Mouse (Mus musculus) stomach, postnatal 0 days (tissue): ENCODE data around the gene Car15. TPM values are rescaled to one million over a fixed set of nuclear protein-coding genes. Genes with fewer than 3 reads are reported as not detected.
A peak's percentile ranks its signal among the peaks of the same experiment; 100 is the strongest.

Source experiments
- ATAC-seq: fragments of 200-750 bp; cut with Nextera tagmentation; 2 replicates; pipeline ENCODE4 v1.8.0; 2017; ENCODE audit not compliant: low FRiP score, low TSS enrichment
- DNase-seq: peaks from one replicate; pipeline ENCODE4 v3.0.0-alpha.2; 2016; ENCODE audit warnings: low spot score
- H3K27ac ChIP-seq: fragments of 300-500 bp; sonication (generic); replicated peaks from 2 replicates; pipeline ENCODE4 v1.5.1; 2014; ENCODE audit warnings: mild to moderate bottlenecking, control low read depth
- H3K27me3 ChIP-seq: fragments of 300-500 bp; sonication (generic); 2 replicates; pipeline ENCODE4 v1.6.1; 2014; ENCODE audit warnings: low read length; ENCODE audit not compliant: control insufficient read depth, insufficient read depth
- H3K36me3 ChIP-seq: fragments of 300-500 bp; sonication (generic); 2 replicates; pipeline ENCODE4 v1.6.1; 2014; ENCODE audit warnings: low read length, mixed read lengths; ENCODE audit not compliant: control insufficient read depth, insufficient read depth
- H3K4me1 ChIP-seq: fragments of 300-500 bp; sonication (generic); replicated peaks from 2 replicates; pipeline ENCODE4 v1.6.1; 2014; ENCODE audit warnings: antibody characterized with exemption; ENCODE audit not compliant: control insufficient read depth, insufficient read depth
- H3K4me2 ChIP-seq: fragments of 300-500 bp; sonication (generic); replicated peaks from 2 replicates; pipeline ENCODE4 v1.6.1; 2014; ENCODE audit warnings: low read depth, mild to moderate bottlenecking, control low read depth, moderate library complexity
- H3K4me3 ChIP-seq: fragments of 300-500 bp; sonication (generic); 2 replicates; pipeline ENCODE4 v1.5.1; 2014; ENCODE audit warnings: low read depth, low read length, control low read depth
- H3K9ac ChIP-seq: fragments of 300-500 bp; sonication (generic); 2 replicates; pipeline ENCODE4 v1.6.1; 2014; ENCODE audit warnings: mild to moderate bottlenecking, low read length, control low read depth, mixed read lengths
- H3K9me3 ChIP-seq: fragments of 300-500 bp; sonication (generic); 2 replicates; pipeline ENCODE4 v1.6.1; 2016; ENCODE audit warnings: low read length; ENCODE audit not compliant: control insufficient read depth
- CTCF ChIP-seq: IDR thresholded peaks from 2 replicates; pipeline ENCODE4 v1.5.1; 2016; ENCODE audit warnings: antibody characterized with exemption, low read depth, mild to moderate bottlenecking, moderate library complexity
- EP300 ChIP-seq: optimal IDR thresholded peaks from 2 replicates; pipeline ENCODE3; 2016; ENCODE audit warnings: antibody characterized with exemption
- WGBS: fragments of 180-500 bp; shearing (Covaris S2); extraction: QIAGEN DNeasy Blood & Tissue Kit; methylation state at CpG from one replicate; pipeline ENCODE4 v1.1.7; 2014; 5-methylcytosine and 5-hydroxymethylcytosine counted together
- polyA plus RNA-seq: library from polyadenylated mRNA; unstranded; fragments of >200 nt; fragmentation: Nextera tagmentation; extraction: Ambion mirVana; gene quantifications from 2 replicates; pipeline ENCODE4 v1.2.1, GENCODE M21; 2015

The Car15 gene
- polyA plus RNA-seq, 1 experiment from 2014 or later = 1.3 TPM

DNA sequence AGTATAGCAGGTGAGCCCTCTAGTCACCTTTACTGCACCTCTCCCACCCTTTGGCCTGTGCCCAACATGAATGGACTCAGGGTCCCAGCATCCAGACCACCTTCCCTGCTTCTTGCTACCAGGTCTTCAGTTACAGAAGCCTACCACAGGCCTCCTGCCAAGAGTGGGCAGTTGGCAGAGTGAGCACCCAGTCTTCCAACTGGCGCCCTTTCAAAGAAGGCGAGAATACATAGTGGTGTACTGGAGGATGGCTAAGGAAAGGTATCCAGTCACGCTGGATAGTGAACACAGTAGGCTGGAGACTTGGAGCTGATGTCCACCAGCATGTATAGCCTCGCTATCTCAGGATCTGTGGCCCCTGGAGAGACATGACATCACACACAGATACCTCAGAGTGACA, 44.1 kb downstream of the Car15 start:
- no peak overlapping the region for H3K4me2 ChIP-seq
- no peak for DNase-seq
- ATAC-seq = no peak
- peaks cover 3% of the 10 kb centered on the region; the same call in 1 of the 2 replicates for H3K27me3 ChIP-seq
- no peak overlapping the region for H3K27ac ChIP-seq
- no peak overlapping the region for H3K9ac ChIP-seq
- no peak for TF ChIP-seq CTCF
- TF ChIP-seq EP300 = no peak
- peaks cover 6% of the 10 kb centered on the region; the same call in 1 of the 2 replicates for H3K36me3 ChIP-seq
- H3K4me1 ChIP-seq = peaks cover 2% of the 10 kb centered on the region; the same call in 1 of the 2 replicates
- H3K4me3 ChIP-seq = no peak overlapping the region
- 79% methylated on average over 4 of the region's 4 CpGs for WGBS
- H3K9me3 ChIP-seq = no peaks in the 10 kb centered on the region

DNA sequence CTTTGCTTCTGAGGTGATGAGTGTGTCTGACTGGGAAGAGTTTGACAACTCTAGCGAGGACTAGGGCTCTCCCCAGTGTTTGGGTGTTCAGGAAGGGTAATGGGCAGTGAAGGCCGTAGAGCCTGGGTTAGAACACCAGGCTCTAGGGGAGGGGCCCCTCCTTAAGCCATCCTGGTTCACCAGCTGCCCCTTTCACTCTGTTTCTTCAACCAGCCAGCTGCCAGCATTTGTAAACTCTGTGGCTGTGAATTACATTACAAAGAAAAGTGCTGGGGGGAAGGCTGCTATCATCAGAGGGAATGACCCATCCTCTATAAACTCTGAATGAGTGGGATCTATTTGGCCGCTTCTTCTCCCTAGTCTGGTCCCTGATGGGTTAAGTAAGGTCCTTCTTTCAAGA, 45.4 kb downstream of the Car15 start:
- Histone ChIP-seq H3K27me3 (peaks cover 2% of the 10 kb centered on the region; the same call in 1 of the 2 replicates), H3K4me3 (no peak overlapping the region), H3K4me2 (no peak overlapping the region), H3K4me1 (no peaks in the 10 kb centered on the region; the same call in 1 of the 2 replicates), H3K9ac (no peak overlapping the region), H3K36me3 (peaks cover 8% of the 10 kb centered on the region; the same call in 1 of the 2 replicates), H3K9me3 (no peaks in the 10 kb centered on the region), H3K27ac (no peak overlapping the region)
- 77% methylated on average over 3 of the region's 3 CpGs for WGBS
- DNase-seq (no peak), ATAC-seq (no peak)
- TF ChIP-seq EP300 (no peak), CTCF (no peak)

DNA sequence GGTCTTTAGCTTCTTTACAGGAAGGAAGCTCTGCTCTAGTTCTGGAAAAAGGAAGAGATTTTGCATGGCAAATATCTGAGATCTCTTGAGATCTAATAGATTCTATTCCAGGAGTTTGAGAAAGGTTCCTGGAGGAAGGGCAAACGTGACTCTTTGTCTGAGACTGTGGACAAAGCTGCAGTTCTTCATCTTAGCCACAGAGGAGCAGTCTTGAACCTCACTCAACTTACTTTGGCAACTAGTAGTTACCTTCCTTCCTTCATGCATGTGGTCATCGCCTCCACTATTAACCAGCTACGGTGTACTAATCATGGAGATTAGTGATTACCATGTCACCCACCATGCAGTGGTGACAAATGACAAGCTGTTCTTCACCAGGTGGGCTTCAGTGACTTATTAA, 52.8 kb downstream of the Car15 start:
- no peak overlapping the region for H3K27ac ChIP-seq
- H3K9ac ChIP-seq = no peak overlapping the region
- no peak for ATAC-seq
- no peaks in the 10 kb centered on the region for H3K4me1 ChIP-seq
- no peaks in the 10 kb centered on the region for H3K9me3 ChIP-seq
- no peaks in the 10 kb centered on the region for H3K27me3 ChIP-seq
- H3K36me3 ChIP-seq = peaks cover 15% of the 10 kb centered on the region; the same call in 1 of the 2 replicates
- WGBS = 53% methylated on average over 3 of the region's 3 CpGs
- TF ChIP-seq EP300 (no peak), CTCF (peak; percentile 76)
- H3K4me3 ChIP-seq = no peak overlapping the region
- no peak for DNase-seq
- no peak overlapping the region for H3K4me2 ChIP-seq

Other genes starting within 250 kb of the Car15 start
- 7.7 and 9.7 TPM in 2 replicates for gene Smpd4, start 219.0 kb downstream of the Car15 start, polyA plus RNA-seq
- 4.8 and 4.9 TPM in 2 replicates for gene Ccdc74a, start 191.9 kb downstream of the Car15 start, polyA plus RNA-seq
- gene Med15, start 105.5 kb downstream of the Car15 start, polyA plus RNA-seq = 19.4 and 22.7 TPM in 2 replicates
- 32.0 and 34.0 TPM in 2 replicates for gene Klhl22, start 78.7 kb downstream of the Car15 start, polyA plus RNA-seq
- 7.8 and 10.7 TPM in 2 replicates for gene Scarf2, start 41.1 kb downstream of the Car15 start, polyA plus RNA-seq
- gene B830017H08Rik, start 5.2 kb downstream of the Car15 start, polyA plus RNA-seq = not detected in 2 replicates
- gene Gm20518, start 53.3 kb upstream of the Car15 start, polyA plus RNA-seq = 0.07 TPM in 1 of 2 replicates, not detected in the other
- gene Tssk1, start 55.9 kb upstream of the Car15 start, polyA plus RNA-seq = 0.06 and 0.11 TPM in 2 replicates
- gene Dgcr2, start 60.2 kb upstream of the Car15 start, polyA plus RNA-seq = 38.8 and 40.7 TPM in 2 replicates
- 0.07 TPM in 1 of 2 replicates, not detected in the other for gene Tssk2, start 60.3 kb upstream of the Car15 start, polyA plus RNA-seq
- 15.6 and 17.0 TPM in 2 replicates for gene Ess2, start 73.0 kb upstream of the Car15 start, polyA plus RNA-seq
- 0.21 and 0.23 TPM in 2 replicates for gene Gsc2, start 76.7 kb upstream of the Car15 start, polyA plus RNA-seq
- gene Slc25a1, start 89.9 kb upstream of the Car15 start, polyA plus RNA-seq = 219 and 245 TPM in 2 replicates
- gene Vpreb2, start 142.1 kb upstream of the Car15 start, polyA plus RNA-seq = not detected in 2 replicates
- gene Dgcr6, start 214.5 kb upstream of the Car15 start, polyA plus RNA-seq = 82.8 and 85.8 TPM in 2 replicates